Mouse (Mus musculus): Measurements from ENCODE around the gene Atp1b1.

GRCm38 (mm10) chr1:164489961-164490594 is 31.9 kb upstream of the Atp1b1 start:
- no peak for TF ChIP-seq CTCF (IDR thresholded peaks at IDR 0.05; ENCODE audit: low read depth)
- TF ChIP-seq EP300 (IDR thresholded peaks at IDR 0.05; ENCODE audit: low read depth) = no peak
